ENCODE assay signal across 9 mouse cellular contexts in genomic region chr17:24307500-24307899, GRCm38 (mm10). TPM values are rescaled to one million over a fixed set of nuclear protein-coding genes. Genes with fewer than 3 reads are reported as not detected.
A peak's percentile ranks its signal among the peaks of the same experiment; 100 is the strongest.
DNase-seq lines count a peak whose midpoint lies in the region; ATAC-seq and TF ChIP-seq lines count a peak whose summit lies in the region.
"Had no signal": no experiment of that assay in that cellular context is flagged by ENCODE, and none has a peak within 500 bp of the region (broad histone marks: within the 10 kb centered on the region; RNA-seq: fewer than 3 reads in every experiment).

No protein-coding gene starts in this region.

- H3K4me3 ChIP-seq in kidney, adult 2 months (ENCODE audit: insufficient read depth, low read depth, low read length): no peak overlapping the region
- no peak overlapping the region for H3K4me3 ChIP-seq in kidney, embryonic 15.5 days (replicated peaks)
- H3K4me3 ChIP-seq in ES-Bruce4 (ENCODE audit: low read depth, low read length): no peak overlapping the region
- no peak overlapping the region for H3K4me3 ChIP-seq in liver, embryonic 13.5 days (replicated peaks)
- H3K4me3 ChIP-seq in stomach, postnatal 0 days (ENCODE audit: low read depth, low read length): no peak overlapping the region
- H3K4me3 ChIP-seq: lung, embryonic 15.5 days had no signal

- no peak for TF ChIP-seq POLR2A in kidney, adult 2 months (IDR thresholded peaks at IDR 0.05; ENCODE audit: low read depth, low read length)
- no peak for TF ChIP-seq POLR2A in ES-Bruce4 (IDR thresholded peaks at IDR 0.05; ENCODE audit: insufficient read depth, low read length)

- TF ChIP-seq CTCF in kidney, adult 2 months (conservative IDR thresholded peaks at IDR 0.05; ENCODE audit: insufficient read depth, insufficient read length, low read depth, low read length): peak; percentile 83
- TF ChIP-seq CTCF in ES-Bruce4 (IDR thresholded peaks at IDR 0.05; ENCODE audit: low read depth, low read length): peak; percentile 69
- TF ChIP-seq CTCF in stomach, postnatal 0 days (IDR thresholded peaks at IDR 0.05; ENCODE audit: low read depth): peak; percentile 80

- H3K27me3 ChIP-seq in kidney, adult 2 months (replicated peaks; ENCODE audit: control insufficient read depth, insufficient read depth, low read length): no peaks in the 10 kb centered on the region
- H3K27me3 ChIP-seq in kidney, embryonic 15.5 days: no peaks in the 10 kb centered on the region
- H3K27me3 ChIP-seq in ES-Bruce4 (ENCODE audit: control insufficient read depth, insufficient read depth, low read length, poor library complexity, severe bottlenecking): no peaks in the 10 kb centered on the region
- no peaks in the 10 kb centered on the region for H3K27me3 ChIP-seq in liver, embryonic 13.5 days
- no peaks in the 10 kb centered on the region for H3K27me3 ChIP-seq in stomach, postnatal 0 days (ENCODE audit: control insufficient read depth, insufficient read depth, low read length)
- H3K27me3 ChIP-seq: lung, embryonic 15.5 days had no signal

- no peak for TF ChIP-seq EP300 in ES-Bruce4 (IDR thresholded peaks at IDR 0.05; ENCODE audit: insufficient read depth, low read depth, low read length)
- TF ChIP-seq EP300 in stomach, postnatal 0 days (optimal IDR thresholded peaks at IDR 0.05): no peak

- no peak overlapping the region for H3K27ac ChIP-seq in kidney, adult 2 months (ENCODE audit: insufficient read depth, low read depth, low read length)
- H3K27ac ChIP-seq in kidney, embryonic 15.5 days: no peak overlapping the region
- H3K27ac ChIP-seq in ES-Bruce4 (ENCODE audit: insufficient read depth, low read length): no peak overlapping the region
- H3K27ac ChIP-seq in liver, embryonic 13.5 days: no peak overlapping the region
- H3K27ac ChIP-seq in stomach, postnatal 0 days (replicated peaks): no peak overlapping the region
- H3K27ac ChIP-seq: lung, embryonic 15.5 days had no signal

- 35% methylated on average over 4 of the region's 4 CpGs for WGBS in kidney, adult 2 months
- WGBS in kidney, embryonic 15.5 days: 42% methylated on average over 4 of the region's 4 CpGs
- 25% methylated on average over 4 of the region's 4 CpGs for WGBS in liver, embryonic 13.5 days (ENCODE audit: insufficient replicate concordance)
- 53% methylated on average over 4 of the region's 4 CpGs for WGBS in stomach, postnatal 0 days

- no peak for ATAC-seq in kidney, embryonic 15.5 days (replicated peaks; ENCODE audit: low FRiP score)
- no peak for ATAC-seq in liver, embryonic 13.5 days (ENCODE audit: low read depth)
- ATAC-seq in stomach, postnatal 0 days (ENCODE audit: low FRiP score, low TSS enrichment): no peak

- no peaks in the 10 kb centered on the region for H3K9me3 ChIP-seq in kidney, embryonic 15.5 days (replicated peaks)
- H3K9me3 ChIP-seq in ES-Bruce4 (replicated peaks; ENCODE audit: control insufficient read depth, insufficient read depth, low read length, poor library complexity, severe bottlenecking): no peaks in the 10 kb centered on the region
- H3K9me3 ChIP-seq in liver, embryonic 13.5 days (replicated peaks): no peaks in the 10 kb centered on the region
- no peaks in the 10 kb centered on the region for H3K9me3 ChIP-seq in stomach, postnatal 0 days (ENCODE audit: control insufficient read depth, low read length)
- H3K9me3 ChIP-seq: lung, embryonic 15.5 days had no signal

- no peak overlapping the region for H3K9ac ChIP-seq in kidney, embryonic 15.5 days
- H3K9ac ChIP-seq in ES-Bruce4 (ENCODE audit: low read depth, poor library complexity, severe bottlenecking): no peak overlapping the region
- no peak overlapping the region for H3K9ac ChIP-seq in liver, embryonic 13.5 days
- H3K9ac ChIP-seq in stomach, postnatal 0 days (ENCODE audit: low read length): no peak overlapping the region
- H3K9ac ChIP-seq: lung, embryonic 15.5 days had no signal

- peak; percentile 43 for DNase-seq in kidney, adult 2 months
- peak; percentile 17 to 32 for DNase-seq in adrenal gland, adult 18-20 months (ENCODE audit: low spot score in 2 of 2)
- peak; percentile 12 for DNase-seq in embryo, embryonic 10.5 days (ENCODE audit: low spot score)
- peak; percentile 17 for DNase-seq in liver, embryonic 13.5 days
- peak; percentile 28 for DNase-seq in stomach, postnatal 0 days (ENCODE audit: low spot score)
- no peak for DNase-seq in right cerebral cortex, postnatal 4 days

- no peak overlapping the region for H3K4me2 ChIP-seq in kidney, embryonic 15.5 days
- H3K4me2 ChIP-seq in liver, embryonic 13.5 days: no peak overlapping the region
- no peak overlapping the region for H3K4me2 ChIP-seq in stomach, postnatal 0 days (replicated peaks; ENCODE audit: low read depth)
- H3K4me2 ChIP-seq: lung, embryonic 15.5 days had no signal

- no peaks in the 10 kb centered on the region for H3K4me1 ChIP-seq in kidney, adult 2 months (ENCODE audit: control insufficient read depth, insufficient read depth, low read length)
- no peaks in the 10 kb centered on the region for H3K4me1 ChIP-seq in kidney, embryonic 15.5 days
- H3K4me1 ChIP-seq in ES-Bruce4 (ENCODE audit: control insufficient read depth, insufficient read depth, low read length): no peaks in the 10 kb centered on the region
- H3K4me1 ChIP-seq in liver, embryonic 13.5 days (replicated peaks): no peaks in the 10 kb centered on the region
- H3K4me1 ChIP-seq in stomach, postnatal 0 days (replicated peaks; ENCODE audit: control insufficient read depth, insufficient read depth): no peaks in the 10 kb centered on the region
- H3K4me1 ChIP-seq: lung, embryonic 15.5 days had no signal

- no peaks in the 10 kb centered on the region for H3K36me3 ChIP-seq in kidney, adult 2 months (ENCODE audit: control insufficient read depth, insufficient read depth, low read length)
- H3K36me3 ChIP-seq in kidney, embryonic 15.5 days: no peaks in the 10 kb centered on the region
- no peaks in the 10 kb centered on the region for H3K36me3 ChIP-seq in ES-Bruce4 (ENCODE audit: control insufficient read depth, insufficient read depth, low read length, poor library complexity, severe bottlenecking)
- no peaks in the 10 kb centered on the region for H3K36me3 ChIP-seq in liver, embryonic 13.5 days
- H3K36me3 ChIP-seq in stomach, postnatal 0 days (ENCODE audit: control insufficient read depth, insufficient read depth, low read length): no peaks in the 10 kb centered on the region
- H3K36me3 ChIP-seq: lung, embryonic 15.5 days had no signal

RNA-seq across cellular contexts. Expression of gene Abca17, which starts 43.4 kb away (rescaled TPM):
- 0.16 and 0.31 TPM in 2 replicates for polyA plus RNA-seq in kidney, adult 2 months (2012; rRNA removed)
- polyA plus RNA-seq in kidney, embryonic 15.5 days (2015; fragmentation: Nextera tagmentation; extraction: Ambion mirVana): 0.18 and 0.27 TPM in 2 replicates
- not detected in 2 replicates for polyA plus RNA-seq in ES-Bruce4 (2011; ENCODE audit: insufficient read depth, insufficient read length, low read depth, missing spikeins)
- total RNA-seq in adrenal gland, adult 18-20 months (2021): under 1 TPM in 1 of 2 experiments, not detected in 1; 0.10 TPM
- not detected in 2 replicates for polyA plus RNA-seq in liver, embryonic 13.5 days (2015; fragmentation: Nextera tagmentation; extraction: Ambion mirVana)
- polyA plus RNA-seq in stomach, postnatal 0 days (2015; fragmentation: Nextera tagmentation; extraction: Ambion mirVana): 0.15 TPM in 1 of 2 replicates, not detected in the other

RNA-seq across cellular contexts. Expression of gene Abca3, which starts 44.2 kb away (rescaled TPM):
- polyA plus RNA-seq in kidney, adult 2 months (2012; rRNA removed): 214 and 230 TPM in 2 replicates
- polyA plus RNA-seq in kidney, embryonic 15.5 days (2015; fragmentation: Nextera tagmentation; extraction: Ambion mirVana): 17.4 and 17.5 TPM in 2 replicates
- 15.1 and 15.4 TPM in 2 replicates for polyA plus RNA-seq in ES-Bruce4 (2011; ENCODE audit: insufficient read depth, insufficient read length, low read depth, missing spikeins)
- 10 to 100 TPM; 23.2 to 27.7 TPM for total RNA-seq in adrenal gland, adult 18-20 months (2021)
- polyA plus RNA-seq in liver, embryonic 13.5 days (2015; fragmentation: Nextera tagmentation; extraction: Ambion mirVana): 11.4 and 14.8 TPM in 2 replicates
- 9.2 and 10.9 TPM in 2 replicates for polyA plus RNA-seq in stomach, postnatal 0 days (2015; fragmentation: Nextera tagmentation; extraction: Ambion mirVana)

RNA-seq across cellular contexts. Expression of gene Ccnf, which starts 56.2 kb away (rescaled TPM):
- 0.56 and 0.61 TPM in 2 replicates for polyA plus RNA-seq in kidney, adult 2 months (2012; rRNA removed)
- 67.5 and 71.1 TPM in 2 replicates for polyA plus RNA-seq in kidney, embryonic 15.5 days (2015; fragmentation: Nextera tagmentation; extraction: Ambion mirVana)
- polyA plus RNA-seq in ES-Bruce4 (2011; ENCODE audit: insufficient read depth, insufficient read length, low read depth, missing spikeins): 133 and 151 TPM in 2 replicates
- total RNA-seq in adrenal gland, adult 18-20 months (2021): 1 to 10 TPM; 2.2 to 2.3 TPM
- polyA plus RNA-seq in liver, embryonic 13.5 days (2015; fragmentation: Nextera tagmentation; extraction: Ambion mirVana): 69.1 and 89.8 TPM in 2 replicates
- 8.7 and 11.8 TPM in 2 replicates for polyA plus RNA-seq in stomach, postnatal 0 days (2015; fragmentation: Nextera tagmentation; extraction: Ambion mirVana)

Comparison
In these comparisons a context has a peak if more than half of its experiments do, and no peak if none do; other contexts are left out.
1. RNA of gene Abca3, which starts 44.2 kb away (polyA plus RNA-seq): 214 to 230 TPM in kidney, adult 2 months; 17.4 to 17.5 TPM in kidney, embryonic 15.5 days, 15.1 to 15.4 TPM in ES-Bruce4, 11.4 to 14.8 TPM in liver, embryonic 13.5 days and 9.2 to 10.9 TPM in stomach, postnatal 0 days; every median in the first group is over 10 times any median in the second.
2. Peak in every context shown above with its lines, with median percentiles within 50 percentile points of each other: CTCF ChIP-seq.